Mouse (Mus musculus): ENCODE data around the gene Rsbn1.

DNA sequence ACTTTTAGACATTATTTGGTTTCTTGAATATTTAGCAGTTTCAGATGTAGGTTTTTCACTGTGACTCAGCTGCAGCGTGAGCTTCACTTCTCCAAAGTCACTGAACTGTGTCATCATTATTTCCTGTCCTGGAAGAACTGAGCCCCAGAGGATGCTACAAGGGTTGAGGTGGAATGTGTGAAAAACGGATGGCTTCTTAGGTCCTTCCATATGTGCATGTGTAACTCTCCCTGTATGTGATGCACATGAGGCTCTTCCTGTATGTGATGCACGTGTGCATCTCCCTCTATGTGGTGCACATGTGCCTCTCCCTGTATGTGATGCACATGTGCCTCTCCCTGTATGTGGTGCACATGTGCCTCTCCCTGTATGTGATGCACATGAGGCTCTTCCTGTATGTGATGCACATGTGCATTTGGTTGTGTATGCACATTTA is 41.2 kb upstream of the Rsbn1 start:
- TF ChIP-seq USF1 (IDR thresholded peaks at IDR 0.05; ENCODE audit: low read depth): no peak
- no peak for TF ChIP-seq MYOD1 (IDR thresholded peaks at IDR 0.05; ENCODE audit: control insufficient read depth in 1 of 3, insufficient read length in 2 of 3, low read depth in 2 of 3)
- no peak for TF ChIP-seq POLR2A (IDR thresholded peaks at IDR 0.05; ENCODE audit: insufficient read length, low read depth)
- no peak for TF ChIP-seq CEBPB (IDR thresholded peaks at IDR 0.05; ENCODE audit: insufficient read depth, poor library complexity, severe bottlenecking)
- TF ChIP-seq MAX (IDR thresholded peaks at IDR 0.05; ENCODE audit: low read depth): no peak
- no peak for TF ChIP-seq POLR2AphosphoS2 (IDR thresholded peaks at IDR 0.05; ENCODE audit: insufficient read length, low read depth)
- no peak for TF ChIP-seq TCF12 (IDR thresholded peaks at IDR 0.05; ENCODE audit: insufficient read depth, poor library complexity, severe bottlenecking)
- no peak for TF ChIP-seq SRF (IDR thresholded peaks at IDR 0.05; ENCODE audit: control insufficient read depth, insufficient read length, low read depth)
- TF ChIP-seq MYOG (IDR thresholded peaks at IDR 0.05; ENCODE audit: control insufficient read depth in 1 of 3, insufficient read depth in 1 of 3, insufficient read length in 2 of 3, low read depth in 2 of 3): no peak
